Mouse (Mus musculus): ENCODE results near the gene C730034F03Rik. TPM values are rescaled to one million over a fixed set of nuclear protein-coding genes. Genes with fewer than 3 reads are reported as not detected.

C730034F03Rik gene
- polyA plus RNA-seq, 1 experiment = 1.3 TPM

DNA sequence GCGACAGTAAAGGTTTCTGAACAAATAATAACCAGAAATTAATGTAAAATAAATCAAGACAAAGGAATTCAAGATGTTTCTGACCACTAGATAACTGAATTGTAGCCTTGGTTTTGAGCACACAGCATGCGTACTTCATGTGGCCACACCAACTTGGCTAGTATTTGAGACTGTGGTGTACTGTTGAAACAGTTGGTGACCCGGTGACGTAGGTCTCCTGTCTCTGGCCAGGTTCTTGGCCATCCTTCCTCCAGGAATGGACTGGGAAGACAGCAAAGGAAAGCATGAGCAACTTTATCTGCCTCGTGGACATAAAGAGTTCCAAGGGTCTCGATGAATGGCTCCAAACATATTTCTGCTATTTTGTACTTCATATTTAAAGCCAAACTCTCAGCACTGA lies 2.4 kb downstream of the C730034F03Rik start:
- no peak for DNase-seq (ENCODE audit: low read depth)

DNA sequence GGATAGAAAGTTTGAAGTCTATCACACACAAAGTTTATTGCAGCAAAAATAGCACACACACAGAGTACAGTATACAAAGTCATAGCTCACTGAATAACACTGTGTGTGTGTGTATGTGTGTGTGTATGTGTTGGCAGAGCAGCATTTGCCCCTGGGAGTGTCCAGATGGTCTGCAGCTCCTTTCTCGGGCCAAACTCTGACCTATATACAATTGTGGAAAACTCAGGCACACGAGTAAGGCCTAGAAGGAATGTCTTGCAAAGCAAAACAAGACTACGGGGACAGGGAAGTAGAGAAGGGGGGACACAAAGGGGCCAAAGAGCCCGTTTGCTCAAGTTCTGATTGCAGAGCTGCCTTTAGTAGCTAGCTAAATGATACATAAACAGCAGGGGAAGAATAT lies 3.6 kb downstream of the C730034F03Rik start:
- no peak for DNase-seq (ENCODE audit: low read depth)

DNA sequence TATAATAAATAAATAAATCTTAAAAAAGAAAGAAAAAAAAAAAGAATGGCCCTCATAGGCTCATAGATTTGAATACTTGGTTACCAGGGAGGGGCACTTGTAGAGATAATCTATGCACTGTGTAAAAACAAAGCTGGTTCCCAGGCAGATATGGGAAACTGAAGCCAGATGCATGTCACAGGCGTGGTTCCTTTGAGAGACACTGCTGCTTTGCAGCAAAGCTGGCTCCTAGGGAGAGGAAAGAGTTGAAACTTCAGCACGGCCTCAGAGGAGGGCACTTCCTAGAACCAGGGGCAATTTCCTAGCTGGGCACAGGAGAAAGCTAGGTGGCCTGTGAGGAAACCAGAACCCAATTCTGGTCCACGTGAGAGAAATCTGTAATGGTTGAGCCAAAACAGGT lies 4.7 kb downstream of the C730034F03Rik start:
- no peak for DNase-seq (ENCODE audit: low read depth)

DNA sequence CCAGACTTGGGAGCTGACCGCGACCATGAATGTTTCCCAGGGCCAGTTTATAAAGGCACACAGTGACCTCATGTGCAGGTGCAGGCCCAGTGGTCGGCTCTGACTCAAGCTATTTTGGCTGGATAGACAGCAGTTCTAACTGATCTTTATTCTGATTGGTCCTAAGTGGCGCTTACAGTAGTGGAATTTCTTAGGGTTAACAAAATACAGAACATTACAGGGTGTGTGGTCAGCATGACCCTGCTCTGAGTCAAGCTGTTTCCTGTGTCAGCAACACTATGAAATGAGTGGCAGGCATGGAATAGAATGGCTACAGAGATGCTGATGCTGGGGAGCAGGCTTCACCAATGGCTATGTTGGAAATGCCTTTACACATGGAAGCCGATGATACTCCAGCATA lies 6.5 kb downstream of the C730034F03Rik start:
- DNase-seq (ENCODE audit: low read depth) = no peak

DNA sequence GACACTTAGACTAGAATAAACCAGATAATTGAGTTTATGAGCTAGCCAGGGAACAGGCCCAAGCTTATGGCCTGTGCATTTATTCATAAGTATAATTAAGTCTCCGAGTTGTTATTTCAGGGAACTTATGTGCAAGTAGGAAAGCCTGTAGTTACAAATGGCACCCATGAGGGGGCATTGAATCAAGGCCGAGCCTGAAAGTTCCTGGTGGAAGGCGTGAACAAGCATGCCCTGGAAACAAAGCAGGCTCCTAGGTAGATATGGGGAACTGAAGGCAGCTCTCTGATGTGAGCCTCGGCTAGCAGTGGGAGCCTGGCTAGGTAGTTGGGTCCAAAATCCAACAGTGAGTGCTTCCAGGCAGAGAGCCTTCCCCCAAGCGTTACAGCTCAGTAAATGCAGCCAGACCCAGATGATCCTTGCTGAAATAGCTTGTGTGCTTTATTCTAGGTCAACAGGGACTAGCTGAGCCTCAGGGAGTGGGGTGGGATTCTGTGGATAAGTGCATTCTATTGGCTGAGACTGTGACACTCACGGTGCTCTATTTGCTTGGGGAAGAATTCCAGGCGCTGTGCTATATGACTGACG lies 13.2 kb downstream of the C730034F03Rik start:
- DNase-seq (ENCODE audit: low read depth) = no peak

GRCm38 (mm10) chr15:89452906-89453864 lies 23.8 kb downstream of the C730034F03Rik start:
- DNase-seq (ENCODE audit: low read depth) = no peak

- no peak for DNase-seq (ENCODE audit: low read depth)
Observed at GRCm38 (mm10) chr15:89453865-89454478, 24.6 kb downstream of the C730034F03Rik start, which contains the start of gene Mapk8ip2. Gene Mapk8ip2 (plus strand): TSS chr15:89453913.

DNA sequence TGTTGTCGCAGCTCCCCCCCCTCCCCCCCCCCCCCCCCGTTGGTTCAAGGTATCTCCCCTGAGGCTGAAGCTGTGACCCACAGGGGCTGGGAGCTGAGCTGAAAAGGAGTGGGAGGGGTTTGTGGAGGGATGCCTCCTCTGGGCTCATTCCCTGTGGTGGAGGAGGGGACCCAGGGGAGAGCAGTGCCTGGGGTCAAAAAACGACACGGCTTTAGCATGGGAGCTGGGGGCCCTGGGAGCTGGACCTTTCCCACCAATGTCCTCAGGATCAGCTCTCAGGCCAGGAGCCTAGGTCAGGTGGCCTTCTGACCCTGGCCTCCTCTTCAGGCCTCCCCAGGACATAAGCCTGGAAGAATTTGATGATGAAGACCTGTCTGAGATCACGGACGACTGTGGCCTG lies 25.5 kb downstream of the C730034F03Rik start:
- no peak for DNase-seq (ENCODE audit: low read depth)

DNA sequence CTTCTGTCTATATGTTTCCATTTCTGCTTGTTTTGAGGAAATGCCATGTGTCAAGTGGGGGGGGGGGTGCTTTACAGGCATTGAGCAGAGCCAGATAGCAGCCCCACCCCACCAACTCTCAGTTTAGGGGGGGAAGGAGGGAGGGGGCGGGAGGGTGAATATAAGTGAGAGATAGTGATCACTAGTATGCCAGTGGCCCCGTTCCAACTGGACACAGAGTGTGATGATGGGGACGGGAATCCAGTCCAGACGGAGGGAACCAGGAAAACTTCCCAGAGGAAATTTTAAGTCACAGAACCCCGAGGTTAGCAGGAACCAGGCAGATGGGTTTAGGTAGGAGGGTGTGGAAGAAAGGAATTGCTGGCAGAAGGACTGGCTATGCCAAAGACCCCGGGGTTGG lies 26.3 kb downstream of the C730034F03Rik start:
- no peak for DNase-seq (ENCODE audit: low read depth)

- DNase-seq (ENCODE audit: low read depth) = no peak
Observed at GRCm38 (mm10) chr15:89458942-89459341, 29.6 kb downstream of the C730034F03Rik start.

DNA sequence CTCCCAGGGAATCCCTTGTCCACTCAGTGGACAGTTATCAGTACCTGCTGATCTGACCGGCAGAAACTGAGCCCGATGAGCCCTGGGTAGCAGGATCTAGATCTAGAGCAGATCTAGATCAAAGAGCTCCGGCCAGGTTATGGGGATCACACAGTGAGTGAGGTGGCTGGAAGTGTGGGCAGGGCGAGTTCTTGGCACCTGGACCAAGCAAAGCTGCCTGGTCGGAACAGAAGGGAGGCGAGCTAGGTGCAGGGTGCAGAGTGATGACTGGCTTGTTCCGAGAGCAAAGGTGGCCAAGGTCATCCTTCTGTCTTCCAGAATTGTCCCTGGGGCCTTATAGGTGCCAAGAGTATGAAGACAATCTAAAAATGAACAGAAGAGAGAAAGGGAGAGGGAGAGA lies 30.4 kb downstream of the C730034F03Rik start:
- no peak for DNase-seq (ENCODE audit: low read depth)

DNA sequence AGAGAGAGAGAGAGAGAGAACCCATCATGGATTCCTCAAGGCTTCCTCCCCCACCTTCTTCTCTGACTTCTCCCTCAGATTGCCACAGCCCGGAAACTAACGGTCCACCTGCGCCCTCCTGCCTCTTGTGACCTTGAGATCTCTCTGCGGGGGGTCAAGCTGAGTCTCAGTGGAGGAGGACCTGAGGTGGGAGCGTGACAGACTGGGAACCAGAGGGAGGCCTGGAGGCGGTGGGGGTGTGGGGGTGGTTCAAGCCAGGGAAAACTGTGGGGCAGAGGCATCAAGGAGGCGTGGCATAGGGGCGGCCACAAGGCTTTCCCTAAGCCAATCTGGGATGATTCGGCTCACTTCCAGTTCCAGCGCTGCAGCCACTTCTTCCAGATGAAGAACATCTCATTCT lies 30.9 kb downstream of the C730034F03Rik start:
- DNase-seq (ENCODE audit: low read depth) = no peak

- no peak for DNase-seq (ENCODE audit: low read depth)
Observed at GRCm38 (mm10) chr15:89461321-89461720, 31.9 kb downstream of the C730034F03Rik start.

DNA sequence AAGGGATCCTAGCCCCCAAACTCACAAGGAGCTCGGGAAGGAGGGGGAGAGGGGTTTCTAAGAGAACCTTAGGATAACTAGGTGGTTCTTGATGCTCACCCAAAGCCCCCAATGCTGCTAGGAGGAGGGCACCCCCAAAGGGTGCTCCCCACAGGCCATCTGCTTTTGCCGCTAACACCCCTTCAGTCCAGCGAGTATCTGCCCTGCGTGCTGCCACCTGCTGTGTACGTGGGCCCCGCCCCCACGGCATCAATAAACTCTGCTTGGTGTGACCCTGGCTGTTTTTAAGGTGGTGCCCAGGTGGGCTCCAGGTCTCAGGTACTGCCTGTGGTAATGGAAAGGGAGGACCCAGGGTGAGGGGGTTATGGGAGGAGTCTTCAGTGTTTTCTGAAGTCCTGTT lies 32.8 kb downstream of the C730034F03Rik start:
- DNase-seq (ENCODE audit: low read depth) = no peak

DNA sequence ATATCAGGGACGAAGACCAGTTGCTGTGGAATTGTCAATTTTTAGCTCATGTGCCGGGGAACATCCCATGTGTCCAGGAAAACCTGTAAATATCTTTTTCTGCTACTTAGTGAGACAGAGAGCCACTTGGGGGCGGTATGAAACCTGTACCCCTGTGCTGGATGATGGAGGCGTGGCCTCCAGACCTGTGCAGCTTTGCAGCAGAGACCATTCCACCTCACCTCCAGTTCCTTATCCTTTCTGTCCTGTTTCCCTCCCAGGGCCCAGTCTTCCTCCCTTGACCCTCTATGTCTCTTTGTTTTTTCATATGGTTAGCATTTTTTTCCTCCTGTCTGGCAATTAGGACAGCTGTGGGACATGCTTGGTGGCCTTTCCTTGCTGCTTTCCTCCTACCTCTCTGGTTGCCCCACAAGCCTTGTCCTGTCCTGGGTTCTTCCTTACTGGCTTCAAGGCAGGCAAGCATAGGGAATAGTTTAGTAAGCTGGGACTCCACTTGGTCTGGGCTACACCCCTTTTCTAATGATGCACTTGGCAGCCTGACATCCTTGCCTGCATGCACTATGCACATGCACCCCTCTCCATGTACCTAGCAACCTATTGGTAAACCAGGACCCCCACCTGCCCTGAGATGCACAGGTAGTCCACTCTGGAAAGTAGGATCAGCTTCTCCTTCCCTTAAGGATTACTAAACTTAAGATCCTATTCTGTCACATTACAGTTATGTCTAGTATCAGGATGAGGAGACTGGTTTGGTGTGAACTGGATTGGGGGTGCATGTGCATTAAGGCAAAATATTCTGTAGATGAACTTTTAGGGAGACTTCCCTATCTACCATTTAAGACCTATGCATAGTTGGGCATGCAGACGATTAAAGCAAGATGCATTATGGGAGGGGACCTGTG lies 34.2 kb downstream of the C730034F03Rik start:
- DNase-seq (ENCODE audit: low read depth) = no peak

GRCm38 (mm10) chr15:89465052-89465451 lies 35.7 kb downstream of the C730034F03Rik start:
- DNase-seq (ENCODE audit: low read depth) = no peak

DNA sequence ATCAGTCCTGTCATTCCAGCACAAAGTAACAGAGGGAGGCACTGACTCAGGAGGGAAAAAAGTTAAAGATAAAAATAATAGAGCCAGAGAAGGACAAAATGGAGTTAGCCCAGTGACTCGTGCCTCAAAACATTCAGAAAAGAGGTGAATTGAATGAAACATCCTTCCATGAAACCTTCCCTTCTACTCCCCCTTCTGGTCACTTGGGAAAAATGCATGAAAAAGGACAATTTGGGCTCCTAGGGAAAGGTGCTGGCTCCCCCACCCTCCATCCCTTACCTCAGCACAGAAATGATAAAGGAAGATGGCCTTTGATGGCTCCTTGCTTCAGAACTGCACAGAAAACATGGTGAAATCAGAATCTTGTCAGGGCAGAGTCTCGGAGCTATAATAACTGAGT lies 39.2 kb downstream of the C730034F03Rik start:
- DNase-seq (ENCODE audit: low read depth) = no peak

GRCm38 (mm10) chr15:89471476-89471875 lies 42.1 kb downstream of the C730034F03Rik start:
- DNase-seq (ENCODE audit: low read depth) = no peak

GRCm38 (mm10) chr15:89473370-89473769 lies 44.0 kb downstream of the C730034F03Rik start:
- no peak for DNase-seq (ENCODE audit: low read depth)

- DNase-seq (ENCODE audit: low read depth) = no peak
Observed at GRCm38 (mm10) chr15:89473921-89474320, 44.5 kb downstream of the C730034F03Rik start.

- no peak for DNase-seq (ENCODE audit: low read depth)
Observed at GRCm38 (mm10) chr15:89474596-89475292, 45.4 kb downstream of the C730034F03Rik start.

Measured in gonadal fat pad, adult 2 months (tissue).